Mouse (Mus musculus): Measurements from ENCODE around the gene Rexo5.

- TF ChIP-seq CTCF (IDR thresholded peaks at IDR 0.05; ENCODE audit: control insufficient read depth, insufficient read depth, low read length) (no peak), POLR2A (IDR thresholded peaks at IDR 0.05; ENCODE audit: borderline replicate concordance, control insufficient read depth, low read depth, low read length) (no peak)
Observed at GRCm38 (mm10) chr7:119853186-119853585, 59.4 kb downstream of the Rexo5 start.
